Mouse (Mus musculus): Measurements from ENCODE around the gene Alkbh2. TPM values are rescaled to one million over a fixed set of nuclear protein-coding genes. Genes with fewer than 3 reads are reported as not detected.

Alkbh2 gene
- polyA plus RNA-seq, 1 experiment, result 5.2 TPM

- Histone ChIP-seq H3K79me3 (ENCODE audit: low read depth) (no peaks in the 10 kb centered on the region), H3ac (ENCODE audit: control insufficient read depth, insufficient read length, low read depth) (no peak overlapping the region), H3K36me3 (ENCODE audit: control insufficient read depth, insufficient read depth) (peaks cover 6% of the 10 kb centered on the region), H3K27me3 (ENCODE audit: control insufficient read depth, insufficient read depth, insufficient read length) (no peaks in the 10 kb centered on the region), H3K79me2 (ENCODE audit: control insufficient read depth, insufficient read depth) (peaks cover 19% of the 10 kb centered on the region), H3K4me3 (ENCODE audit: insufficient read depth, poor library complexity, severe bottlenecking) (no peak overlapping the region)
- TF ChIP-seq USF1 (IDR thresholded peaks at IDR 0.05; ENCODE audit: low read depth), result no peak
- TF ChIP-seq FOSL1 (IDR thresholded peaks at IDR 0.05; ENCODE audit: insufficient read depth, low read length, poor library complexity, severe bottlenecking), result no peak
- TF ChIP-seq CEBPB (IDR thresholded peaks at IDR 0.05; ENCODE audit: low read depth), result no peak
- no peak for TF ChIP-seq MAX (IDR thresholded peaks at IDR 0.05)
- TF ChIP-seq MYOG (IDR thresholded peaks at IDR 0.05; ENCODE audit: control insufficient read depth, extremely low read depth, insufficient read length), result no peak
- no peak for TF ChIP-seq CTCF (IDR thresholded peaks at IDR 0.05; ENCODE audit: control insufficient read depth, insufficient read depth, insufficient read length)
- TF ChIP-seq MYOD1 (IDR thresholded peaks at IDR 0.05; ENCODE audit: control insufficient read depth, insufficient read length, low read depth), result no peak
Observed at GRCm38 (mm10) chr5:114102807-114103206, 25.2 kb downstream of the Alkbh2 start.

- no peaks in the 10 kb centered on the region for H3K27me3 ChIP-seq (ENCODE audit: control insufficient read depth, insufficient read depth, insufficient read length)
- peaks cover 19% of the 10 kb centered on the region for H3K79me2 ChIP-seq (ENCODE audit: control insufficient read depth, insufficient read depth)
- H3K4me3 ChIP-seq (ENCODE audit: insufficient read depth, poor library complexity, severe bottlenecking), result no peak overlapping the region
- H3K36me3 ChIP-seq (ENCODE audit: control insufficient read depth, insufficient read depth), result peaks cover 3% of the 10 kb centered on the region
- H3ac ChIP-seq (ENCODE audit: control insufficient read depth, insufficient read length, low read depth), result no peak overlapping the region
- TF ChIP-seq CEBPB (IDR thresholded peaks at IDR 0.05; ENCODE audit: low read depth) (no peak), MYOD1 (IDR thresholded peaks at IDR 0.05; ENCODE audit: control insufficient read depth, insufficient read length, low read depth) (no peak), FOSL1 (IDR thresholded peaks at IDR 0.05; ENCODE audit: insufficient read depth, low read length, poor library complexity, severe bottlenecking) (no peak), USF1 (IDR thresholded peaks at IDR 0.05; ENCODE audit: low read depth) (no peak), CTCF (IDR thresholded peaks at IDR 0.05; ENCODE audit: control insufficient read depth, insufficient read depth, insufficient read length) (no peak), MAX (IDR thresholded peaks at IDR 0.05) (no peak), MYOG (IDR thresholded peaks at IDR 0.05; ENCODE audit: control insufficient read depth, extremely low read depth, insufficient read length) (no peak)
- no peaks in the 10 kb centered on the region for H3K79me3 ChIP-seq (ENCODE audit: low read depth)
Observed at GRCm38 (mm10) chr5:114101873-114102272, 26.1 kb downstream of the Alkbh2 start.

- H3ac ChIP-seq (ENCODE audit: control insufficient read depth, insufficient read length, low read depth), result peak overlapping the region; percentile 81
- H3K79me2 ChIP-seq (ENCODE audit: control insufficient read depth, insufficient read depth), result peaks cover 19% of the 10 kb centered on the region
- no peaks in the 10 kb centered on the region for H3K27me3 ChIP-seq (ENCODE audit: control insufficient read depth, insufficient read depth, insufficient read length)
- TF ChIP-seq FOSL1 (IDR thresholded peaks at IDR 0.05; ENCODE audit: insufficient read depth, low read length, poor library complexity, severe bottlenecking), result no peak
- TF ChIP-seq CEBPB (IDR thresholded peaks at IDR 0.05; ENCODE audit: low read depth), result no peak
- no peak for TF ChIP-seq MAX (IDR thresholded peaks at IDR 0.05)
- TF ChIP-seq CTCF (IDR thresholded peaks at IDR 0.05; ENCODE audit: control insufficient read depth, insufficient read depth, insufficient read length), result no peak
- TF ChIP-seq MYOG (IDR thresholded peaks at IDR 0.05; ENCODE audit: control insufficient read depth, extremely low read depth, insufficient read length), result no peak
- TF ChIP-seq USF1 (IDR thresholded peaks at IDR 0.05; ENCODE audit: low read depth), result no peak
- no peak for TF ChIP-seq MYOD1 (IDR thresholded peaks at IDR 0.05; ENCODE audit: control insufficient read depth, insufficient read length, low read depth)
- H3K36me3 ChIP-seq (ENCODE audit: control insufficient read depth, insufficient read depth), result peaks cover 3% of the 10 kb centered on the region
- H3K79me3 ChIP-seq (ENCODE audit: low read depth), result no peaks in the 10 kb centered on the region
- peak overlapping the region; percentile 72 for H3K4me3 ChIP-seq (ENCODE audit: insufficient read depth, poor library complexity, severe bottlenecking)
Observed at GRCm38 (mm10) chr5:114100390-114101099, 27.5 kb downstream of the Alkbh2 start.

GRCm38 (mm10) chr5:114099709-114100389 lies 28.2 kb downstream of the Alkbh2 start:
- H3K79me2 ChIP-seq (ENCODE audit: control insufficient read depth, insufficient read depth), result peaks cover 19% of the 10 kb centered on the region
- TF ChIP-seq MYOG (IDR thresholded peaks at IDR 0.05; ENCODE audit: control insufficient read depth, extremely low read depth, insufficient read length) (no peak), CTCF (IDR thresholded peaks at IDR 0.05; ENCODE audit: control insufficient read depth, insufficient read depth, insufficient read length) (no peak), USF1 (IDR thresholded peaks at IDR 0.05; ENCODE audit: low read depth) (no peak), MYOD1 (IDR thresholded peaks at IDR 0.05; ENCODE audit: control insufficient read depth, insufficient read length, low read depth) (no peak), CEBPB (IDR thresholded peaks at IDR 0.05; ENCODE audit: low read depth) (no peak), FOSL1 (IDR thresholded peaks at IDR 0.05; ENCODE audit: insufficient read depth, low read length, poor library complexity, severe bottlenecking) (no peak), MAX (IDR thresholded peaks at IDR 0.05) (no peak)

GRCm38 (mm10) chr5:114091057-114091807 lies 36.8 kb downstream of the Alkbh2 start, which contains the start of gene Svop:
TSS of gene Svop (minus strand) at chr5:114091570.
- TF ChIP-seq CEBPB (IDR thresholded peaks at IDR 0.05; ENCODE audit: low read depth) (no peak), MYOD1 (IDR thresholded peaks at IDR 0.05; ENCODE audit: control insufficient read depth, insufficient read length, low read depth) (no peak), CTCF (IDR thresholded peaks at IDR 0.05; ENCODE audit: control insufficient read depth, insufficient read depth, insufficient read length) (no peak)

More at GRCm38 (mm10) chr5:114099709-114100389, 28.2 kb downstream of the Alkbh2 start:
- Histone ChIP-seq H3K4me3 (ENCODE audit: insufficient read depth, poor library complexity, severe bottlenecking) (peak overlapping the region; percentile 72), H3K79me3 (ENCODE audit: low read depth) (no peaks in the 10 kb centered on the region), H3K27me3 (ENCODE audit: control insufficient read depth, insufficient read depth, insufficient read length) (peaks cover 1% of the 10 kb centered on the region), H3K36me3 (ENCODE audit: control insufficient read depth, insufficient read depth) (no peaks in the 10 kb centered on the region), H3ac (ENCODE audit: control insufficient read depth, insufficient read length, low read depth) (peak overlapping the region; percentile 81)

More at GRCm38 (mm10) chr5:114091057-114091807, 36.8 kb downstream of the Alkbh2 start, which contains the start of gene Svop:
- Histone ChIP-seq H3K4me3 (ENCODE audit: insufficient read depth, poor library complexity, severe bottlenecking) (no peak within 1 kb of the TSS), H3K79me3 (ENCODE audit: low read depth) (no peaks in the 10 kb centered on the region), H3K79me2 (ENCODE audit: control insufficient read depth, insufficient read depth) (no peaks in the 10 kb centered on the region), H3K36me3 (ENCODE audit: control insufficient read depth, insufficient read depth) (no peaks in the 10 kb centered on the region), H3K27me3 (ENCODE audit: control insufficient read depth, insufficient read depth, insufficient read length) (peaks cover 18% of the 10 kb centered on the region), H3ac (ENCODE audit: control insufficient read depth, insufficient read length, low read depth) (no peak within 1 kb of the TSS)
